11 mouse cellular contexts compared by ENCODE assay signal in the genomic region with DNA sequence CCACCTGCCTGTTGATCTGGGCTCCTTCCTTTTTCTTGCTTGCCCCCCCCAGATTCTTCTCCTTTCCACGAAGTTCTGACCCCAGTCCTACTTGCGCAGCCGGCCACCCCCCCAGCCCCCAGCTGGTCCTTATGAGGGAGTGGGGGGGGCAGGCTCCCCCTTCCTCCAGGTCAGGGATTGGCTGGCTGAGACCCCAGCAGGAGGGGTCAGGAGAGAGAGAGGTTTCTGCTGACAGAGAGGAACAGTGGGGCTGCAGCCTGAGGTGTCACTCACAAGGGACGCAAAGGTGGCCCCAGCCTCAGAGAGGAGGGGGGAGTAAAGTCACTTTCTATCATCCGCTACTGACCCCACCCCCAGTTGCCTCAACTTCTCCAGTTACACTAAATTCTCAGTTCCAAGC. TPM values are rescaled to one million over a fixed set of nuclear protein-coding genes. Genes with fewer than 3 reads are reported as not detected.
DNase-seq lines count a peak whose midpoint lies in the region; ATAC-seq and TF ChIP-seq lines count a peak whose summit lies in the region.
"Had no signal": no experiment of that assay in that cellular context is flagged by ENCODE, and none has a peak within 500 bp of the region (broad histone marks: within the 10 kb centered on the region; RNA-seq: fewer than 3 reads in every experiment).

A gene (minus strand): TSS at position 105 of the 400 bp plus-strand sequence.

- peaks cover 20% of the 10 kb centered on the region for H3K36me3 ChIP-seq in heart, embryonic 13.5 days
- peaks cover 78% of the 10 kb centered on the region for H3K36me3 ChIP-seq in megakaryocyte, embryonic 14.5 days (replicated peaks; ENCODE audit: low read length)
- peaks cover 4% of the 10 kb centered on the region for H3K36me3 ChIP-seq in myocyte (ENCODE audit: control insufficient read depth, insufficient read depth)

- peaks cover 13% of the 10 kb centered on the region; the same call in 1 of the 2 replicates for H3K27me3 ChIP-seq in heart, embryonic 13.5 days (replicated peaks)
- H3K27me3 ChIP-seq in megakaryocyte, embryonic 14.5 days (replicated peaks) = peaks cover 6% of the 10 kb centered on the region
- H3K27me3 ChIP-seq in myocyte (ENCODE audit: control insufficient read depth, insufficient read depth, insufficient read length) = no peaks in the 10 kb centered on the region

- peaks cover 51% of the 10 kb centered on the region for H3K4me1 ChIP-seq in heart, embryonic 13.5 days
- peaks cover 100% of the 10 kb centered on the region for H3K4me1 ChIP-seq in megakaryocyte, embryonic 14.5 days

- no peak within 1 kb of the TSS for H3K4me2 ChIP-seq in heart, embryonic 13.5 days
- H3K4me2 ChIP-seq in myocyte (ENCODE audit: low read depth) = peak within 1 kb of the TSS; percentile 82

- H3ac ChIP-seq in myocyte (ENCODE audit: control insufficient read depth, insufficient read length) = no peak within 1 kb of the TSS

- H3K4me3 ChIP-seq in heart, embryonic 13.5 days = no peak within 1 kb of the TSS
- H3K4me3 ChIP-seq in megakaryocyte, embryonic 14.5 days (replicated peaks) = peak within 1 kb of the TSS; percentile 80
- H3K4me3 ChIP-seq in myocyte = peak within 1 kb of the TSS; percentile 54
- H3K4me3 ChIP-seq: heart, adult 2 months had no signal

- no peak for TF ChIP-seq POLR2A in myocyte (IDR thresholded peaks at IDR 0.05; ENCODE audit: insufficient read length, low read depth)

- peaks cover 8% of the 10 kb centered on the region for H3K79me2 ChIP-seq in myocyte (ENCODE audit: control insufficient read depth, insufficient read depth)

- H3K27ac ChIP-seq in heart, embryonic 13.5 days (replicated peaks) = no peak within 1 kb of the TSS
- H3K27ac ChIP-seq: heart, adult 2 months had no signal

- H3K9ac ChIP-seq in heart, embryonic 13.5 days = peak within 1 kb of the TSS; percentile 45

- DNase-seq in heart, adult 9 months (ENCODE audit: low spot score in 2 of 2) = no peak
- peak; percentile 87 for DNase-seq in gastrocnemius, adult 18-20 months (ENCODE audit: low spot score)
- no peak for DNase-seq in thymus, postnatal 25 days
- DNase-seq in cerebellum, adult 8-10 months = no peak
- DNase-seq: heart, adult 2 months; lung, postnatal 10 days had no signal

- no peaks in the 10 kb centered on the region for H3K9me3 ChIP-seq in heart, embryonic 13.5 days
- no peaks in the 10 kb centered on the region for H3K9me3 ChIP-seq in megakaryocyte, embryonic 14.5 days

- ATAC-seq in heart, embryonic 13.5 days (ENCODE audit: extremely low read depth, insufficient number of reproducible peaks, low FRiP score, low TSS enrichment) = no peak
- ATAC-seq in megakaryocyte, adult 5-6 weeks (ENCODE audit: poor library complexity, severe bottlenecking) = no peak

- 46% methylated on average over 5 of the region's 5 CpGs for WGBS in heart, embryonic 13.5 days

TF ChIP-seq in myocyte, 11 proteins besides CTCF, POLR2A, EP300 and RAD21:
- TF ChIP-seq MYOD1 (IDR thresholded peaks at IDR 0.05; ENCODE audit: control insufficient read depth in 1 of 3, insufficient read length in 2 of 3, low read depth in 2 of 3) = peak in 2 of 3 experiments; percentile 65 to 78
- TF ChIP-seq REST (IDR thresholded peaks at IDR 0.05; ENCODE audit: insufficient read depth, insufficient read length) = no peak
- TF ChIP-seq TCF12 (IDR thresholded peaks at IDR 0.05; ENCODE audit: insufficient read depth, poor library complexity, severe bottlenecking) = no peak
- TF ChIP-seq TCF3 (IDR thresholded peaks at IDR 0.05; ENCODE audit: insufficient read length, low read depth) = no peak
- no peak for TF ChIP-seq E2F4 (IDR thresholded peaks at IDR 0.05; ENCODE audit: insufficient read depth)
- peak; percentile 67 for TF ChIP-seq POLR2AphosphoS2 (IDR thresholded peaks at IDR 0.05; ENCODE audit: insufficient read length, low read depth)
- TF ChIP-seq MYOG (IDR thresholded peaks at IDR 0.05; ENCODE audit: control insufficient read depth in 1 of 3, insufficient read depth in 1 of 3, insufficient read length in 2 of 3, low read depth in 2 of 3) = no peak
- no peak for TF ChIP-seq CEBPB (IDR thresholded peaks at IDR 0.05; ENCODE audit: insufficient read depth, poor library complexity, severe bottlenecking)
- no peak for TF ChIP-seq USF1 (IDR thresholded peaks at IDR 0.05; ENCODE audit: low read depth)

RNA-seq across cellular contexts. Expression of the gene that starts here (rescaled TPM):
- polyA plus RNA-seq in heart, embryonic 13.5 days (2015; fragmentation: Nextera tagmentation; extraction: Ambion mirVana) = 1.3 and 2.2 TPM in 2 replicates
- polyA plus RNA-seq in megakaryocyte, embryonic 14.5 days (2012; ENCODE audit: insufficient read depth, low replicate concordance) = 1.1 and 1.4 TPM in 2 replicates
- total RNA-seq in megakaryocyte, adult 5-6 weeks (2015) = 0.07 and 0.52 TPM in 2 replicates
- not detected in 2 replicates for total RNA-seq in megakaryocyte, adult 5-6 weeks (2017)
- over 10,000 TPM; 23,271 to 27,147 TPM for total RNA-seq in gastrocnemius, adult 18-20 months (2021)
- polyA plus RNA-seq in myocyte (2012; fragmentation: generic; extraction: Trizol) = 1,699 TPM
- polyA plus RNA-seq: stomach, embryonic 14.5 days had no signal

Comparison
In these comparisons a context has a peak if more than half of its experiments do, and no peak if none do; other contexts are left out.
1. RNA of the gene that starts here (total RNA-seq): 23,271 to 27,147 TPM in gastrocnemius, adult 18-20 months; 0.07 to 0.52 TPM in megakaryocyte, adult 5-6 weeks; every median in the first group is over 1,000 times any median in the second.
2. RNA of the gene that starts here (polyA plus RNA-seq): 1,699 TPM in myocyte (single experiment); 1.1 to 1.4 TPM in megakaryocyte, embryonic 14.5 days and 1.3 to 2.2 TPM in heart, embryonic 13.5 days; every median in the first group is over 100 times any median in the second.